Mouse (Mus musculus): Measurements from ENCODE around the gene Wnt3a. TPM values are rescaled to one million over a fixed set of nuclear protein-coding genes. Genes with fewer than 3 reads are reported as not detected.
"Not testable (repeated sequence)": the region's sequence is repeated elsewhere in the genome, so short reads cannot be mapped to it uniquely, and the experiment has no call there.

Gene Wnt3a
- total RNA-seq, 2 experiments from 2014 or later, result not detected

- no peak for ATAC-seq (replicated peaks; ENCODE audit: poor library complexity, severe bottlenecking)
These were observed 18.1 kb upstream of the Wnt3a start for GRCm38 (mm10) chr11:59308625-59309024.

- ATAC-seq (replicated peaks; ENCODE audit: poor library complexity, severe bottlenecking), result peak; percentile 21; the same call in 1 of the 2 replicates
These were observed 17.6 kb upstream of the Wnt3a start for GRCm38 (mm10) chr11:59308164-59308542.

GRCm38 (mm10) chr11:59307422-59308163, 17.0 kb upstream of the Wnt3a start:
- peak; percentile 61 for ATAC-seq (replicated peaks; ENCODE audit: poor library complexity, severe bottlenecking)

GRCm38 (mm10) chr11:59306461-59307421, 16.2 kb upstream of the Wnt3a start, which contains the start of gene Wnt9a:
Gene Wnt9a (plus strand): TSS chr11:59306928.
- peak; percentile 8; the same call in 1 of the 2 replicates for ATAC-seq (replicated peaks; ENCODE audit: poor library complexity, severe bottlenecking)

GRCm38 (mm10) chr11:59305821-59306215, 15.3 kb upstream of the Wnt3a start:
- no peak for ATAC-seq (replicated peaks; ENCODE audit: poor library complexity, severe bottlenecking)

- ATAC-seq (replicated peaks; ENCODE audit: poor library complexity, severe bottlenecking), result no peak
These were observed 14.7 kb upstream of the Wnt3a start for GRCm38 (mm10) chr11:59305008-59305820.

- ATAC-seq (replicated peaks; ENCODE audit: poor library complexity, severe bottlenecking), result peak; percentile 82
These were observed 12.4 kb upstream of the Wnt3a start for GRCm38 (mm10) chr11:59302700-59303569.

- ATAC-seq (replicated peaks; ENCODE audit: poor library complexity, severe bottlenecking), result not testable (repeated sequence)
These were observed 10.5 kb upstream of the Wnt3a start for GRCm38 (mm10) chr11:59301053-59301452.

- ATAC-seq (replicated peaks; ENCODE audit: poor library complexity, severe bottlenecking), result peak; percentile 32; the same call in 1 of the 2 replicates
These were observed 9.6 kb upstream of the Wnt3a start for GRCm38 (mm10) chr11:59300185-59300584.

- no peak for ATAC-seq (replicated peaks; ENCODE audit: poor library complexity, severe bottlenecking)
These were observed 7.4 kb upstream of the Wnt3a start for GRCm38 (mm10) chr11:59297941-59298340.

- peak; percentile 51 for ATAC-seq (replicated peaks; ENCODE audit: poor library complexity, severe bottlenecking)
These were observed 3.1 kb upstream of the Wnt3a start for GRCm38 (mm10) chr11:59293616-59294015.

GRCm38 (mm10) chr11:59289706-59290105, 846 bp downstream of the Wnt3a start:
- ATAC-seq (replicated peaks; ENCODE audit: poor library complexity, severe bottlenecking), result peak; percentile 44; the same call in 1 of the 2 replicates

GRCm38 (mm10) chr11:59284146-59284545, 6.4 kb downstream of the Wnt3a start:
- ATAC-seq (replicated peaks; ENCODE audit: poor library complexity, severe bottlenecking), result no peak

GRCm38 (mm10) chr11:59282933-59283332, 7.6 kb downstream of the Wnt3a start:
- no peak for ATAC-seq (replicated peaks; ENCODE audit: poor library complexity, severe bottlenecking)

GRCm38 (mm10) chr11:59282111-59282510, 8.4 kb downstream of the Wnt3a start:
- ATAC-seq (replicated peaks; ENCODE audit: poor library complexity, severe bottlenecking), result no peak

GRCm38 (mm10) chr11:59278047-59278446, 12.5 kb downstream of the Wnt3a start:
- no peak for ATAC-seq (replicated peaks; ENCODE audit: poor library complexity, severe bottlenecking)

- no peak for ATAC-seq (replicated peaks; ENCODE audit: poor library complexity, severe bottlenecking)
These were observed 13.7 kb downstream of the Wnt3a start for GRCm38 (mm10) chr11:59276877-59277276.

- no peak for ATAC-seq (replicated peaks; ENCODE audit: poor library complexity, severe bottlenecking)
These were observed 16.4 kb downstream of the Wnt3a start for GRCm38 (mm10) chr11:59274184-59274583.

- no peak for ATAC-seq (replicated peaks; ENCODE audit: poor library complexity, severe bottlenecking)
These were observed 23.8 kb downstream of the Wnt3a start for GRCm38 (mm10) chr11:59266727-59267126.
